Mouse (Mus musculus) hindbrain, embryonic 10.5 days (tissue): Measurements from ENCODE around the gene Gm37240. TPM values are rescaled to one million over a fixed set of nuclear protein-coding genes. Genes with fewer than 3 reads are reported as not detected.
"Not testable (repeated sequence)": the region's sequence is repeated elsewhere in the genome, so short reads cannot be mapped to it uniquely, and the experiment has no call there.

Experiments used
- DNase-seq: peaks from one replicate; pipeline ENCODE4 v3.0.0-alpha.2; 2017; ENCODE audit warnings: low spot score
- H3K27ac ChIP-seq: fragments of 300-500 bp; sonication (generic); 2 replicates; pipeline ENCODE4 v1.5.1; 2016; ENCODE audit warnings: mild to moderate bottlenecking, moderate library complexity
- H3K27me3 ChIP-seq: fragments of 300-500 bp; sonication (generic); 2 replicates; pipeline ENCODE4 v1.6.1; 2016; ENCODE audit warnings: mild to moderate bottlenecking; ENCODE audit not compliant: poor library complexity, insufficient read depth, severe bottlenecking
- H3K36me3 ChIP-seq: fragments of 300-500 bp; sonication (generic); 2 replicates; pipeline ENCODE4 v1.6.1; 2016; ENCODE audit warnings: mild to moderate bottlenecking, moderate library complexity
- H3K4me1 ChIP-seq: fragments of 300-500 bp; sonication (generic); replicated peaks from 2 replicates; pipeline ENCODE4 v1.6.1; 2016; ENCODE audit warnings: mild to moderate bottlenecking
- H3K4me3 ChIP-seq: fragments of 300-500 bp; sonication (generic); 2 replicates; pipeline ENCODE4 v1.5.1; 2016; ENCODE audit warnings: mild to moderate bottlenecking, moderate library complexity
- H3K9me3 ChIP-seq: fragments of 300-500 bp; sonication (generic); 2 replicates; pipeline ENCODE4 v1.6.1; 2016; ENCODE audit warnings: mild to moderate bottlenecking, moderate library complexity
- WGBS: fragments of 180-500 bp; shearing (Covaris S2); methylation state at CpG from one replicate; pipeline ENCODE4 v1.1.7; 2016; 5-methylcytosine and 5-hydroxymethylcytosine counted together
- polyA plus RNA-seq: library from polyadenylated mRNA; unstranded; fragments of >200 nt; fragmentation: Nextera tagmentation; extraction: Ambion mirVana; gene quantifications from 2 replicates; pipeline ENCODE4 v1.2.1, GENCODE M21; 2016

Gm37240 gene
- polyA plus RNA-seq, 1 experiment from 2014 or later, result 1.4 TPM

- no peaks in the 10 kb centered on the region for H3K9me3 ChIP-seq
- 40% methylated on average over 12 of the region's 12 CpGs for WGBS
- peaks cover 26% of the 10 kb centered on the region for H3K4me1 ChIP-seq
- H3K27me3 ChIP-seq, result peaks cover 4% of the 10 kb centered on the region; the same call in 1 of the 2 replicates
- peak overlapping the region; percentile 16; the same call in 1 of the 2 replicates for H3K27ac ChIP-seq
- H3K4me3 ChIP-seq, result peak overlapping the region; percentile 36
- H3K36me3 ChIP-seq, result no peaks in the 10 kb centered on the region
- peak; percentile 17 for DNase-seq
These were observed 1233.0 kb downstream of the Gm37240 start for GRCm38 (mm10) chr3:84654246-84654826.

- peak overlapping the region; percentile 36 for H3K4me3 ChIP-seq
- peak overlapping the region; percentile 16; the same call in 1 of the 2 replicates for H3K27ac ChIP-seq
- peak; percentile 17 for DNase-seq
- H3K27me3 ChIP-seq, result peaks cover 4% of the 10 kb centered on the region; the same call in 1 of the 2 replicates
- no peaks in the 10 kb centered on the region for H3K9me3 ChIP-seq
- H3K36me3 ChIP-seq, result no peaks in the 10 kb centered on the region
- WGBS, result 27% methylated on average over 13 of the region's 14 CpGs
- H3K4me1 ChIP-seq, result peaks cover 26% of the 10 kb centered on the region
These were observed 1233.6 kb downstream of the Gm37240 start for GRCm38 (mm10) chr3:84653557-84654245.

GRCm38 (mm10) chr3:84652643-84653556 is 1234.4 kb downstream of the Gm37240 start:
- 86% methylated on average over 12 of the region's 12 CpGs for WGBS
- H3K27me3 ChIP-seq, result peaks cover 4% of the 10 kb centered on the region; the same call in 1 of the 2 replicates
- H3K4me3 ChIP-seq, result no peak overlapping the region
- no peaks in the 10 kb centered on the region for H3K9me3 ChIP-seq
- DNase-seq, result no peak
- no peaks in the 10 kb centered on the region for H3K36me3 ChIP-seq
- no peak overlapping the region for H3K27ac ChIP-seq
- peaks cover 26% of the 10 kb centered on the region for H3K4me1 ChIP-seq

- 92% methylated on average over 12 of the region's 12 CpGs for WGBS
- H3K9me3 ChIP-seq, result no peaks in the 10 kb centered on the region
- H3K4me1 ChIP-seq, result peaks cover 23% of the 10 kb centered on the region
- H3K4me3 ChIP-seq, result no peak overlapping the region
- no peak for DNase-seq
- H3K36me3 ChIP-seq, result no peaks in the 10 kb centered on the region
- no peak overlapping the region for H3K27ac ChIP-seq
- peaks cover 2% of the 10 kb centered on the region; the same call in 1 of the 2 replicates for H3K27me3 ChIP-seq
These were observed 1237.6 kb downstream of the Gm37240 start for GRCm38 (mm10) chr3:84649578-84650327.

- not testable (repeated sequence) for H3K36me3 ChIP-seq, H3K9me3 ChIP-seq, H3K4me1 ChIP-seq, H3K27ac ChIP-seq, H3K27me3 ChIP-seq, H3K4me3 ChIP-seq, DNase-seq
- 87% methylated on average over 4 of the region's 4 CpGs for WGBS
These were observed 1239.2 kb downstream of the Gm37240 start for GRCm38 (mm10) chr3:84648069-84648468.

- Histone ChIP-seq H3K27ac (0 out of 2 replicates have a peak overlapping the region, but pooled peaks have one; percentile 20), H3K9me3 (no peaks in the 10 kb centered on the region), H3K36me3 (no peaks in the 10 kb centered on the region), H3K4me1 (peaks cover 9% of the 10 kb centered on the region; the same call in 1 of the 2 replicates), H3K27me3 (no peaks in the 10 kb centered on the region), H3K4me3 (no peak overlapping the region)
- WGBS, result 37% methylated on average over 4 of the region's 4 CpGs
- no peak for DNase-seq
These were observed 1239.7 kb downstream of the Gm37240 start for GRCm38 (mm10) chr3:84647616-84648015.

- peaks cover 9% of the 10 kb centered on the region; the same call in 1 of the 2 replicates for H3K4me1 ChIP-seq
- no peaks in the 10 kb centered on the region for H3K9me3 ChIP-seq
- DNase-seq, result no peak
- H3K4me3 ChIP-seq, result no peak overlapping the region
- H3K27ac ChIP-seq, result no peak overlapping the region
- 0 out of 2 replicates have a peak, but pooled peaks cover under 1% of the 10 kb centered on the region for H3K27me3 ChIP-seq
- H3K36me3 ChIP-seq, result no peaks in the 10 kb centered on the region
- WGBS, result 87% methylated on average over 8 of the region's 8 CpGs
These were observed 1240.9 kb downstream of the Gm37240 start for GRCm38 (mm10) chr3:84646331-84646845.

- no peaks in the 10 kb centered on the region for H3K36me3 ChIP-seq
- WGBS, result 93% methylated on average over 3 of the region's 3 CpGs
- peaks cover 9% of the 10 kb centered on the region; the same call in 1 of the 2 replicates for H3K4me1 ChIP-seq
These were observed 1241.4 kb downstream of the Gm37240 start for GRCm38 (mm10) chr3:84646007-84646290.

GRCm38 (mm10) chr3:84645156-84646006 is 1241.9 kb downstream of the Gm37240 start:
- no peak overlapping the region for H3K4me3 ChIP-seq
- whole genome bisulfite sequencing, result 85% methylated on average over 9 of the region's 9 CpGs
- H3K36me3 ChIP-seq, result no peaks in the 10 kb centered on the region
- no peak for DNase-seq
- H3K4me1 ChIP-seq, result peaks cover 11% of the 10 kb centered on the region
- H3K9me3 ChIP-seq, result no peaks in the 10 kb centered on the region
- H3K27me3 ChIP-seq, result 0 out of 2 replicates have a peak, but pooled peaks cover 4% of the 10 kb centered on the region
- H3K27ac ChIP-seq, result no peak overlapping the region

More at GRCm38 (mm10) chr3:84646007-84646290, 1241.4 kb downstream of the Gm37240 start:
- no peak overlapping the region for H3K27ac ChIP-seq
- 0 out of 2 replicates have a peak, but pooled peaks cover 4% of the 10 kb centered on the region for H3K27me3 ChIP-seq
- no peak overlapping the region for H3K4me3 ChIP-seq
- H3K9me3 ChIP-seq, result no peaks in the 10 kb centered on the region
- no peak for DNase-seq

GRCm38 (mm10) chr3:84642942-84643341 is 1244.4 kb downstream of the Gm37240 start:
- no peak overlapping the region for H3K4me3 ChIP-seq
- no peak for DNase-seq
- 45% methylated on average over 4 of the region's 4 CpGs for WGBS
- no peaks in the 10 kb centered on the region for H3K36me3 ChIP-seq
- H3K27ac ChIP-seq, result no peak overlapping the region
- H3K27me3 ChIP-seq, result 0 out of 2 replicates have a peak, but pooled peaks cover 4% of the 10 kb centered on the region
- H3K9me3 ChIP-seq, result no peaks in the 10 kb centered on the region
- peaks cover 22% of the 10 kb centered on the region for H3K4me1 ChIP-seq

- H3K9me3 ChIP-seq, result no peaks in the 10 kb centered on the region
- no peak for DNase-seq
- peaks cover 15% of the 10 kb centered on the region for H3K4me1 ChIP-seq
- no peak overlapping the region for H3K27ac ChIP-seq
- H3K36me3 ChIP-seq, result no peaks in the 10 kb centered on the region
- 0 out of 2 replicates have a peak, but pooled peaks cover 4% of the 10 kb centered on the region for H3K27me3 ChIP-seq
- no peak overlapping the region for H3K4me3 ChIP-seq
- WGBS, result 86% methylated on average over 2 of the region's 2 CpGs
These were observed 1245.9 kb downstream of the Gm37240 start for GRCm38 (mm10) chr3:84641391-84641790.
